Mouse (Mus musculus) adrenal gland (tissue): ENCODE data around the gene Prss58.

Source experiments
- intact Hi-C: fragments of 180-260 bp; cut with DNase I; formaldehyde crosslinking; loops from one replicate; pipeline ENCODE4 v1.15.1; 2025
- long read RNA-seq, 2 experiments: library from polyadenylated mRNA; unstranded; transcript quantifications; one replicate each; pipeline ENCODE4 v2.0.0; 2020; ENCODE audit warnings: borderline replicate concordance in 1 of 2; ENCODE audit not compliant: insufficient replicate concordance in 1 of 2

Gene Prss58
- long read RNA-seq, experiment 1 = 0 reads
- long read RNA-seq, experiment 2 = 0 reads

DNA sequence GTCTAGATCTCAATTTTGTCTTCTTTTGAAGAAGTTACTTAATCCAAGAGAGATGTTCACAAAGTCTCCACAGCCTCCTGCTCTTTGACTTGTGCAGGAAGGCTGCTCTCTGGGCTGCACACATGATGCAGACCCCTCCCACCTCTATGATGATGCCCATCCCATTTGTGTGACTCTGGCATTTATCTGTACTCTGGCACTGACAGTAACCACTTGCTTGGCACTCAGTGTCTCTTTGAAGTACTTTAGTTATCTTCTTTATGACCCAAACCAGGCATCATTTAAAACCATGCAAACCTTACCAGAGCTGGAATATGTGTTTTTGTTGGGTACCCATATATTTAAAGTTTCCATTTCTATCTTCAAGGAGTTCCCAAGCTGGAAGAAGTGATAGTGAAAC is at the start of gene Prss58:
Prss58 (minus strand) TSS at position 101 of the 400 bp plus-strand sequence.
- intact Hi-C loops = no loop called here

DNA sequence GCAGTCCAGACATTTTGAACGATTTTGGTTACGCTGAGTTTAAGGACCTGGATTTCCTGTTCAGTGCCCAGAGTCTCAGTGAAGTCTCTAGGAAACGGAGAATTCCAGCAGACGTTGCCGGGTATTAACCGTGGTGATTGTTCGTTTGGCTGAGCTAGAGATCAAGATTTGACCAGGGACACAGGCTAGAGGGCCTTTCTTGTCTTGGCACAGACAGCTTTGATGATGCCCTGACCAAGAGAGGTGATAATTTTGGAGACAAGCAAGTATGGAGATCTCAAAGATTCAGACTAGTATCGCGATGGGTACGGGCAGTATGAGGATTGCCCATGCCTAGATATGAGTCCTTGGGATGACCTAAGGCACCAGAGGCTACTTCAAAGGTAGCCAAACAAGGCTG is 40.3 kb upstream of the Prss58 start, which contains the start of gene 1700074P13Rik:
1700074P13Rik (minus strand) TSS at position 101 of the 400 bp plus-strand sequence.
- intact Hi-C loops = no loop called here

DNA sequence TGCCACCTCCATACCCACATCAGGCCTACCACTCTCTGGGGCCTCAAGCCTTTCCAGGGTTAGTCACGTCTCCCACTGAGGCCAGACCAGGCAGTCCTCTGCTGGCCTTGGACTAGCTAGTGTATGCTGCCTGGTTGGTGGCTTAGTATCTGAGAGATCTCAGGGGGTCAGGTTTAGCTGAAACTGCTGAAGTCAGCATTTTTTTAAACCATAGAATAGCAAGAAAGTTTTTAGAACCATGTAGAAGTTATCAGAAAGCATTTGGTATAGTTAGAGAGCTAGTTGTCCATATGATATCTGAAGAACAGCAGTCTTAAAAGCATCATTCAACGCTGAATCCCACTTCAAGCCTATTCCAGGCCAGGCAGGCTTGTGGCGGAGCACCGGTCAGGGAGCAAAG is 19.8 kb upstream of the Prss58 start:
- intact Hi-C loops = no loop called here

DNA sequence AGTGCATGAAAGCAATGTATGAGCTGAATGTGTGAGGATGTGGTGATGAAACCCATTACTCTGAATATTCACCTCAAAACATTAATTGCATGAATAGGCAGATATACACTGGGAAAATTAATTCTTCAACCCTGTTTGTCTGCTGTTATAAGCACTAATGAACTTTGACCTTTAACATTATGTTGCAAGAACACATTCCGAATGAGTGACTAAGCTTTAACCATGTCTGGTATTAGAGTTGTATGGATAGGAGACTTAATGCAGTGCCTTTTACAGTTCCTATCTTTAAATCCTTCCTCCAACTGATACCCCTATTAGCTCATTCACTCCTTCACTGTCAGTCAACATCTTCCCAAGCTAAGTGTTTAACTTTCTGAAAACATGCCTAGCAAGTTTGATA is 5.5 kb downstream of the Prss58 start:
- intact Hi-C loops = no loop called here

DNA sequence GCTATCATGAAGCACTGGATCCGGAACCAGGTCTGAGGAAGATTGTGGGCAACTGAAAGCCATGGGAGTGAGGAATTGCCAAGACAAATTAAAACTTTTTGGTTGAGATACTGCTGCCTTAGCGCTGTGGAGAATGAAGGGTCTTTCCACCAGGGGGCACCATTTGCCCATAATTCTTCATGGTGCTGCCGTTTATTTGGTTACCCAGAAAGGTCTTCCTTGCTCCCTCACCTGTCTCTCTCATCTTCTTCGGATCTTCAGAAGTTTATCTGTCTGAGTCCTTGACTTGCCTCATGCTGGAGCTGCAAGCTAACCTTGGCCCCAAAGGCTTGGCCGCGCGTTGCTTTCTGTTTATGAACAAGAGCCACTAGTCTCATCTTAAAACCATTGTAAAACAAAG is 6.6 kb downstream of the Prss58 start:
- intact Hi-C loops = no loop called here

DNA sequence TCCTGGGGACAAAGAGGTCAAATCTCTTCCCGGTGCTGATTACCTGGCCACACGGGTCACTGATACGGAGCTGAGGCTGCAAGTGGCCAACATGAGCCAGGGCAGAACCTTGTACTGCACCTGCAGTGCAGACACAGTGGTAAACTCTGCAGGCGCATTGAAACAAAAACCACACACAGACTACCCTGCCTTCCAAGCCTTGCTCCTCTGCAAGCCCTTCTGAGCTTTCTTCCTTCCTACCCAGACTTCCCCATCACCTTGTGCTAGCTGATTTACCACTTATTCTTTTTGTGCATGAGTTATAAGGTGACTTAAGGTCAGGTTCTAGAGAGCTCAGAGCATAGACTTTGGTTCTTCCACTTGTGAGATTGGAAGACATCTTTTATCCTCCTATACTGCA is 8.4 kb downstream of the Prss58 start:
- intact Hi-C loops = no loop called here

DNA sequence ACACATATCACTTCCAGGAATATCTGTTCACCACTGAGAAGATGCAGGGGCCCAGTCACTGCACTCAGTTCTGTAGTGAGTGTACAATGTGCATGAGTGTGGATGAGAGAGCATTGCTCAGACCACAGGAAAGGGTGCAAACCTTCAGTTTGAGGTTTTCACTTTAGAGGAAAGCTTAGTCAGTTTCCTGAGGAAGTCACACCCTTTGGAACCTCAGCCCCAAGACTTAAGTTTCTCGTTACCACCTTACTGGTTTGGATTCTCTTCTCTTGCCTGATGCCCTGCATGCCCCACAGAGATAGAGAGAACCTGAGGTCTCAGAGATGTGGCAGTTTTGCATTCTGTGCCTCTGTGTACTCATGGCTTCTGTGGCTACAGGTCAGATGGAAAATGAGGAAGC is 9.2 kb downstream of the Prss58 start:
- intact Hi-C loops = no loop called here

DNA sequence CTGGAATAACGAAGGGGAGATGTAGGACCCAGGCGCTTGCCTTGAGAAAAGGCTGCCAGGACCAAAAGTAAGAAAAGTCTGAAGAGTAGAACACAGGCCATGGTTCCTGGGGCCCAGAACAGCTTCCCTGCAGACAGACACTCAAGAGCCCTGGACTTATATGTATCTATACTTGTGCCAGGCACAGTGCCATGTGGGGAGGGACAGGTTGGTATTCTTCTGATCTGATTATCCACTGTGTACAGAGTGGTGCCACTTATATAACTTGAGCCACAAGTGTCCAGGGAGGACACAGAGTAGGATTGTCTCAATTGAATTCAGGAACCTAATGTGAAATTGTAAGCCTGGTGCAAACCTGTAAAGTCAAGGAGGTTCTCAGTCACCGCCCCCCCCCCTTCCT is 12.8 kb downstream of the Prss58 start, which contains the start of gene Moxd2:
Moxd2 (minus strand) TSS at position 101 of the 400 bp plus-strand sequence.
- intact Hi-C loops = no loop called here

DNA sequence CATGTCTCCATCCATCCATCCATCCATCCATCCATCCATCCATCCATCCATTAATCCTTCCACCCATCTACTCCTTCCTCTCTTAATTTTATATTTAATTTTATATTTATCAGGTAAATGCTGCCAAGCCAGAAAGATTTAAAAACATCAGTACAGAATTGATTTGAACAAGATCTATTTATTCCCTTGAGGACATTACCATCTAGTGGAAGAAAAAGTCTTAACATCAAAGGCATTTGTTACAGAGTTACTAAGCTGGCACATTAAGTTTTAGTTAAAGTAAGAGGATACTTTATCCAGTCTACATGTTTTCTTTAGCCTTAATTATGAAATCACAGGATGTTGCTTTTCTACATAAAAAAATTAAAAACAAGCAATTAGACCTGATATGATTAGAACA is 54.9 kb downstream of the Prss58 start:
- intact Hi-C loops = loop anchor here (10.0 kb wide), 1 partner anchor 370 kb away; the partner anchor contains the start of gene Ssbp1
